Comparison of ENCODE assay signal across 8 mouse cellular contexts in genomic region chr15:79093083-79093839, GRCm38 (mm10). TPM values are rescaled to one million over a fixed set of nuclear protein-coding genes. Genes with fewer than 3 reads are reported as not detected.
DNase-seq lines count a peak whose midpoint lies in the region; ATAC-seq and TF ChIP-seq lines count a peak whose summit lies in the region.

No protein-coding gene starts in this region.

- H3K4me1 ChIP-seq in midbrain, embryonic 14.5 days (ENCODE audit: control insufficient read depth, insufficient read depth, low read length), result no peaks in the 10 kb centered on the region
- H3K4me1 ChIP-seq in midbrain, embryonic 15.5 days, result no peaks in the 10 kb centered on the region
- peaks cover 20% of the 10 kb centered on the region for H3K4me1 ChIP-seq in intestine, embryonic 16.5 days (ENCODE audit: control insufficient read depth, insufficient read depth, low read length)
- peaks cover 2% of the 10 kb centered on the region for H3K4me1 ChIP-seq in testis, adult 2 months (ENCODE audit: control insufficient read depth, insufficient read depth, low read length)

- 75% methylated on average over 7 of the region's 7 CpGs for WGBS in midbrain, embryonic 14.5 days
- 74% methylated on average over 7 of the region's 7 CpGs for WGBS in midbrain, embryonic 15.5 days
- WGBS in intestine, embryonic 16.5 days, result 45% methylated on average over 7 of the region's 7 CpGs

- H3K27ac ChIP-seq in midbrain, embryonic 14.5 days (replicated peaks; ENCODE audit: low read depth, low read length), result no peak overlapping the region
- no peak overlapping the region for H3K27ac ChIP-seq in midbrain, embryonic 15.5 days
- peak overlapping the region; percentile 33 for H3K27ac ChIP-seq in intestine, embryonic 16.5 days (ENCODE audit: low read length)
- H3K27ac ChIP-seq in testis, adult 2 months (ENCODE audit: control insufficient read depth, insufficient read depth, low read depth, low read length), result no peak overlapping the region; the same call in 1 of the 2 replicates

- H3K4me2 ChIP-seq in midbrain, embryonic 14.5 days (ENCODE audit: low read length), result no peak overlapping the region
- H3K4me2 ChIP-seq in midbrain, embryonic 15.5 days, result no peak overlapping the region
- no peak overlapping the region for H3K4me2 ChIP-seq in intestine, embryonic 16.5 days (ENCODE audit: low read depth, low read length)

- H3K4me3 ChIP-seq in midbrain, embryonic 14.5 days (replicated peaks; ENCODE audit: low read depth, low read length), result no peak overlapping the region
- H3K4me3 ChIP-seq in midbrain, embryonic 15.5 days, result no peak overlapping the region
- no peak overlapping the region for H3K4me3 ChIP-seq in intestine, embryonic 16.5 days (ENCODE audit: low read length)
- H3K4me3 ChIP-seq in testis, adult 2 months (ENCODE audit: control insufficient read depth, low read depth, low read length), result no peak overlapping the region

- H3K9ac ChIP-seq in midbrain, embryonic 14.5 days (replicated peaks; ENCODE audit: low read length), result no peak overlapping the region
- no peak overlapping the region for H3K9ac ChIP-seq in midbrain, embryonic 15.5 days
- no peak overlapping the region for H3K9ac ChIP-seq in intestine, embryonic 16.5 days (ENCODE audit: low read depth, low read length)

- TF ChIP-seq CTCF in testis, adult 2 months (IDR thresholded peaks at IDR 0.05; ENCODE audit: control insufficient read depth, insufficient read depth, insufficient replicate concordance, low read depth, low read length), result peak; percentile 62; the same call in 1 of the 2 replicates

- no peaks in the 10 kb centered on the region for H3K9me3 ChIP-seq in midbrain, embryonic 14.5 days (ENCODE audit: control insufficient read depth, low read length)
- H3K9me3 ChIP-seq in midbrain, embryonic 15.5 days, result no peaks in the 10 kb centered on the region
- H3K9me3 ChIP-seq in intestine, embryonic 16.5 days (ENCODE audit: control insufficient read depth, low read length), result no peaks in the 10 kb centered on the region

- no peak for TF ChIP-seq POLR2A in testis, adult 2 months (IDR thresholded peaks at IDR 0.05; ENCODE audit: control insufficient read depth, low read depth, low read length)

- peaks cover 77% of the 10 kb centered on the region for H3K36me3 ChIP-seq in midbrain, embryonic 14.5 days (ENCODE audit: control insufficient read depth, insufficient read depth, low read length)
- H3K36me3 ChIP-seq in midbrain, embryonic 15.5 days (replicated peaks), result peaks cover 54% of the 10 kb centered on the region
- peaks cover 11% of the 10 kb centered on the region for H3K36me3 ChIP-seq in intestine, embryonic 16.5 days (ENCODE audit: control insufficient read depth, insufficient read depth, low read length)
- H3K36me3 ChIP-seq in testis, adult 2 months (ENCODE audit: control insufficient read depth, insufficient read depth, low read length), result peaks cover 3% of the 10 kb centered on the region

- DNase-seq in gastrocnemius, postnatal 25 days, result peak; percentile 31
- no peak for DNase-seq in gastrocnemius, adult 8-10 months (ENCODE audit: low spot score in 2 of 2)
- DNase-seq in midbrain, embryonic 14.5 days, result peak; percentile 15
- DNase-seq in neural tube, embryonic 10.5 days (ENCODE audit: extremely low spot score, low spot score), result no peak
- DNase-seq in spleen, postnatal 36 days (ENCODE audit: low spot score in 2 of 2), result no peak

- no peaks in the 10 kb centered on the region for H3K27me3 ChIP-seq in midbrain, embryonic 14.5 days (ENCODE audit: control insufficient read depth, insufficient read depth, low read length)
- no peaks in the 10 kb centered on the region for H3K27me3 ChIP-seq in midbrain, embryonic 15.5 days (replicated peaks)
- no peaks in the 10 kb centered on the region for H3K27me3 ChIP-seq in intestine, embryonic 16.5 days (replicated peaks; ENCODE audit: control insufficient read depth, insufficient read depth, low read length)
- H3K27me3 ChIP-seq in testis, adult 2 months (ENCODE audit: control insufficient read depth, insufficient read depth, low read length), result no peaks in the 10 kb centered on the region

- no peak for ATAC-seq in midbrain, embryonic 14.5 days (ENCODE audit: low FRiP score, low TSS enrichment)
- no peak for ATAC-seq in midbrain, embryonic 15.5 days (replicated peaks)
- ATAC-seq in intestine, embryonic 16.5 days, result peak; percentile 65; the same call in 1 of the 2 replicates

RNA-seq across cellular contexts. Expression of gene Micall1, which starts 15.4 kb away (rescaled TPM):
- 10 to 100 TPM; 14.0 to 15.0 TPM for total RNA-seq in gastrocnemius, postnatal 25 days (2021)
- total RNA-seq in gastrocnemius, adult 8-10 months (2022), result 10 to 100 TPM in 3 of 4 experiments, 1 to 10 TPM in 1; 9.8 to 12.6 (median 11.2) TPM
- polyA plus RNA-seq in midbrain, embryonic 14.5 days (2014; fragmentation: Nextera tagmentation; extraction: Ambion mirVana), result 11.8 and 11.9 TPM in 2 replicates
- 13.9 and 15.8 TPM in 2 replicates for polyA plus RNA-seq in midbrain, embryonic 15.5 days (2015; fragmentation: Nextera tagmentation; extraction: Ambion mirVana)
- polyA plus RNA-seq in intestine, embryonic 16.5 days (2015; fragmentation: Nextera tagmentation; extraction: Ambion mirVana), result 5.2 and 6.3 TPM in 2 replicates
- 75.8 and 85.0 TPM in 2 replicates for polyA plus RNA-seq in testis, adult 2 months (2012; rRNA removed)

RNA-seq across cellular contexts. Expression of gene Eif3l, which starts 18.3 kb away (rescaled TPM):
- total RNA-seq in gastrocnemius, postnatal 25 days (2021), result 10 to 100 TPM; 46.3 to 53.2 TPM
- 10 to 100 TPM; 57.8 to 60.8 (median 60.6) TPM for total RNA-seq in gastrocnemius, adult 8-10 months (2022)
- polyA plus RNA-seq in midbrain, embryonic 14.5 days (2014; fragmentation: Nextera tagmentation; extraction: Ambion mirVana), result 141 and 182 TPM in 2 replicates
- 165 and 167 TPM in 2 replicates for polyA plus RNA-seq in midbrain, embryonic 15.5 days (2015; fragmentation: Nextera tagmentation; extraction: Ambion mirVana)
- 221 and 238 TPM in 2 replicates for polyA plus RNA-seq in intestine, embryonic 16.5 days (2015; fragmentation: Nextera tagmentation; extraction: Ambion mirVana)
- polyA plus RNA-seq in testis, adult 2 months (2012; rRNA removed), result 110 and 117 TPM in 2 replicates

RNA-seq across cellular contexts. Expression of gene Ankrd54, which starts 30.6 kb away (rescaled TPM):
- total RNA-seq in gastrocnemius, postnatal 25 days (2021), result 1 to 10 TPM; 3.6 to 4.4 TPM
- 1 to 10 TPM; 3.1 to 5.8 (median 3.5) TPM for total RNA-seq in gastrocnemius, adult 8-10 months (2022)
- 50.2 and 52.6 TPM in 2 replicates for polyA plus RNA-seq in midbrain, embryonic 14.5 days (2014; fragmentation: Nextera tagmentation; extraction: Ambion mirVana)
- polyA plus RNA-seq in midbrain, embryonic 15.5 days (2015; fragmentation: Nextera tagmentation; extraction: Ambion mirVana), result 61.0 and 64.3 TPM in 2 replicates
- polyA plus RNA-seq in intestine, embryonic 16.5 days (2015; fragmentation: Nextera tagmentation; extraction: Ambion mirVana), result 56.4 and 57.5 TPM in 2 replicates
- polyA plus RNA-seq in testis, adult 2 months (2012; rRNA removed), result 292 and 336 TPM in 2 replicates

RNA-seq across cellular contexts. Expression of gene Polr2f, which starts 47.5 kb away (rescaled TPM):
- 10 to 100 TPM; 65.8 to 66.9 TPM for total RNA-seq in gastrocnemius, postnatal 25 days (2021)
- 10 to 100 TPM; 57.8 to 75.3 (median 70.3) TPM for total RNA-seq in gastrocnemius, adult 8-10 months (2022)
- 287 and 355 TPM in 2 replicates for polyA plus RNA-seq in midbrain, embryonic 14.5 days (2014; fragmentation: Nextera tagmentation; extraction: Ambion mirVana)
- 229 and 243 TPM in 2 replicates for polyA plus RNA-seq in midbrain, embryonic 15.5 days (2015; fragmentation: Nextera tagmentation; extraction: Ambion mirVana)
- polyA plus RNA-seq in intestine, embryonic 16.5 days (2015; fragmentation: Nextera tagmentation; extraction: Ambion mirVana), result 287 and 317 TPM in 2 replicates
- 41.1 and 42.2 TPM in 2 replicates for polyA plus RNA-seq in testis, adult 2 months (2012; rRNA removed)

RNA-seq across cellular contexts. Expression of gene 1700088E04Rik, which starts 47.8 kb away (rescaled TPM):
- total RNA-seq in gastrocnemius, postnatal 25 days (2021), result 1 to 10 TPM in 1 of 2 experiments, under 1 TPM in 1; 0.56 to 1.6 TPM
- total RNA-seq in gastrocnemius, adult 8-10 months (2022), result 1 to 10 TPM in 1 of 4 experiments, under 1 TPM in 3; 0.36 to 1.5 (median 0.80) TPM
- 14.0 and 17.3 TPM in 2 replicates for polyA plus RNA-seq in midbrain, embryonic 14.5 days (2014; fragmentation: Nextera tagmentation; extraction: Ambion mirVana)
- 15.1 and 19.1 TPM in 2 replicates for polyA plus RNA-seq in midbrain, embryonic 15.5 days (2015; fragmentation: Nextera tagmentation; extraction: Ambion mirVana)
- polyA plus RNA-seq in intestine, embryonic 16.5 days (2015; fragmentation: Nextera tagmentation; extraction: Ambion mirVana), result 4.2 and 5.7 TPM in 2 replicates
- polyA plus RNA-seq in testis, adult 2 months (2012; rRNA removed), result 115 and 133 TPM in 2 replicates

Comparison
In these comparisons a context has a peak if more than half of its experiments do, and no peak if none do; other contexts are left out.
1. DNase-seq: peak in gastrocnemius, postnatal 25 days (single experiment) and midbrain, embryonic 14.5 days (single experiment); none in gastrocnemius, adult 8-10 months (0 of 2), neural tube, embryonic 10.5 days (single experiment) and spleen, postnatal 36 days (0 of 2).